Mouse (Mus musculus) liver, embryonic 11.5 days (tissue): ENCODE measurements at regions not wholly inside any gene's neighbourhood (a gene's known extent, or its start where the extent isn't known, plus 50 kb on each side); places are given as distances from the start of the nearest gene placed in this dataset.

Experiments used
- ATAC-seq: fragments of 200-750 bp; cut with Nextera tagmentation; replicated peaks from 2 replicates; pipeline ENCODE4 v1.8.0; 2017; ENCODE audit warnings: moderate number of reproducible peaks, mild to moderate bottlenecking, moderate TSS enrichment, moderate library complexity; ENCODE audit not compliant: low FRiP score
- DNase-seq: peaks from one replicate; pipeline ENCODE4 v3.0.0-alpha.2; 2017; ENCODE audit warnings: low spot score
- H3K27ac ChIP-seq: fragments of 300-500 bp; sonication (generic); 2 replicates; pipeline ENCODE4 v1.5.1; 2014; ENCODE audit warnings: mild to moderate bottlenecking, low read depth, low read length, control low read depth
- H3K27me3 ChIP-seq: fragments of 300-500 bp; sonication (generic); replicated peaks from 2 replicates; pipeline ENCODE4 v1.6.1; 2014; ENCODE audit warnings: low read length, mixed read lengths; ENCODE audit not compliant: control insufficient read depth, insufficient read depth
- H3K36me3 ChIP-seq: fragments of 300-500 bp; sonication (generic); 2 replicates; pipeline ENCODE4 v1.6.1; 2014; ENCODE audit warnings: mild to moderate bottlenecking, low read length, moderate library complexity, mixed read lengths; ENCODE audit not compliant: control insufficient read depth, insufficient read depth
- H3K4me1 ChIP-seq: fragments of 300-500 bp; sonication (generic); replicated peaks from 2 replicates; pipeline ENCODE4 v1.6.1; 2014; ENCODE audit warnings: low read length, mixed read lengths; ENCODE audit not compliant: control insufficient read depth, insufficient read depth
- H3K4me2 ChIP-seq: fragments of 300-500 bp; sonication (generic); 2 replicates; pipeline ENCODE4 v1.6.1; 2014; ENCODE audit warnings: mild to moderate bottlenecking, control low read depth, moderate library complexity
- H3K4me3 ChIP-seq: fragments of 300-500 bp; sonication (generic); 2 replicates; pipeline ENCODE4 v1.5.1; 2014; ENCODE audit warnings: low read depth, low read length, control low read depth
- H3K9ac ChIP-seq: fragments of 300-500 bp; sonication (generic); 2 replicates; pipeline ENCODE4 v1.6.1; 2014; ENCODE audit warnings: low read depth, low read length, control low read depth
- H3K9me3 ChIP-seq: fragments of 300-500 bp; sonication (generic); 2 replicates; pipeline ENCODE4 v1.6.1; 2016; ENCODE audit warnings: low read length, inconsistent platforms, mixed read lengths; ENCODE audit not compliant: control insufficient read depth
- WGBS: fragments of 180-500 bp; shearing (Covaris S2); extraction: QIAGEN DNeasy Blood & Tissue Kit; methylation state at CpG from one replicate; pipeline ENCODE4 v1.1.7; 2014; 5-methylcytosine and 5-hydroxymethylcytosine counted together

- ATAC-seq = no peak
- no peak for DNase-seq
- no peaks in the 10 kb centered on the region for H3K27me3 ChIP-seq
- H3K9me3 ChIP-seq = no peaks in the 10 kb centered on the region
- no peak overlapping the region for H3K27ac ChIP-seq
- H3K4me1 ChIP-seq = no peaks in the 10 kb centered on the region
- no peak overlapping the region for H3K9ac ChIP-seq
- no peak overlapping the region for H3K4me3 ChIP-seq
- no peak overlapping the region for H3K4me2 ChIP-seq
- 71% methylated on average over 8 of the region's 8 CpGs for WGBS
- H3K36me3 ChIP-seq = no peaks in the 10 kb centered on the region
Observed at GRCm38 (mm10) chr2:61354104-61354503, 224.3 kb upstream of the Tank start.

GRCm38 (mm10) chr2:61347451-61347850 lies 230.9 kb upstream of the Tank start:
- H3K36me3 ChIP-seq = no peaks in the 10 kb centered on the region
- 90% methylated on average over 3 of the region's 3 CpGs for WGBS
- no peak overlapping the region for H3K4me2 ChIP-seq
- H3K9ac ChIP-seq = no peak overlapping the region
- no peaks in the 10 kb centered on the region for H3K9me3 ChIP-seq
- ATAC-seq (no peak), DNase-seq (no peak)
- no peak overlapping the region for H3K4me3 ChIP-seq
- H3K27me3 ChIP-seq = no peaks in the 10 kb centered on the region
- H3K4me1 ChIP-seq = no peaks in the 10 kb centered on the region
- no peak overlapping the region for H3K27ac ChIP-seq

GRCm38 (mm10) chr2:61346012-61346760 lies 232.2 kb upstream of the Tank start:
- ATAC-seq = no peak
- Histone ChIP-seq H3K4me1 (no peaks in the 10 kb centered on the region), H3K4me3 (no peak overlapping the region), H3K4me2 (no peak overlapping the region), H3K36me3 (no peaks in the 10 kb centered on the region), H3K9me3 (no peaks in the 10 kb centered on the region), H3K27ac (no peak overlapping the region), H3K27me3 (no peaks in the 10 kb centered on the region), H3K9ac (no peak overlapping the region)
- DNase-seq = no peak
- WGBS = 60% methylated on average over 8 of the region's 8 CpGs

- Histone ChIP-seq H3K4me2 (no peak overlapping the region), H3K4me1 (no peaks in the 10 kb centered on the region), H3K36me3 (no peaks in the 10 kb centered on the region), H3K9me3 (no peaks in the 10 kb centered on the region), H3K4me3 (no peak overlapping the region), H3K27ac (no peak overlapping the region), H3K27me3 (no peaks in the 10 kb centered on the region), H3K9ac (no peak overlapping the region)
- WGBS = 87% methylated on average over 7 of the region's 7 CpGs
- DNase-seq = no peak
- no peak for ATAC-seq
Observed at GRCm38 (mm10) chr2:61345311-61345710, 233.1 kb upstream of the Tank start.

GRCm38 (mm10) chr2:61344556-61345131 lies 233.7 kb upstream of the Tank start:
- no peak for ATAC-seq
- WGBS = 74% methylated on average over 16 of the region's 16 CpGs
- no peaks in the 10 kb centered on the region for H3K36me3 ChIP-seq

GRCm38 (mm10) chr2:61341254-61341653 lies 237.1 kb upstream of the Tank start:
- no peak overlapping the region for H3K4me2 ChIP-seq
- WGBS = 70% methylated on average over 5 of the region's 5 CpGs
- no peak for DNase-seq

More at GRCm38 (mm10) chr2:61344556-61345131, 233.7 kb upstream of the Tank start:
- Histone ChIP-seq H3K27ac (no peak overlapping the region), H3K4me1 (no peaks in the 10 kb centered on the region), H3K9ac (no peak overlapping the region), H3K27me3 (no peaks in the 10 kb centered on the region), H3K4me3 (no peak overlapping the region), H3K4me2 (no peak overlapping the region), H3K9me3 (no peaks in the 10 kb centered on the region)
- DNase-seq = no peak

GRCm38 (mm10) chr2:61319226-61319625 lies 259.2 kb upstream of the Tank start:
- no peaks in the 10 kb centered on the region for H3K36me3 ChIP-seq
- H3K27me3 ChIP-seq = no peaks in the 10 kb centered on the region
- ATAC-seq = no peak
- WGBS = 77% methylated on average over 4 of the region's 4 CpGs
- no peak overlapping the region for H3K4me3 ChIP-seq
- H3K4me1 ChIP-seq = no peaks in the 10 kb centered on the region
- no peaks in the 10 kb centered on the region for H3K9me3 ChIP-seq
- no peak overlapping the region for H3K9ac ChIP-seq
- no peak overlapping the region for H3K4me2 ChIP-seq
- DNase-seq = no peak
- no peak overlapping the region for H3K27ac ChIP-seq

More at GRCm38 (mm10) chr2:61341254-61341653, 237.1 kb upstream of the Tank start:
- Histone ChIP-seq H3K4me3 (no peak overlapping the region), H3K27ac (no peak overlapping the region), H3K4me1 (no peaks in the 10 kb centered on the region), H3K36me3 (no peaks in the 10 kb centered on the region), H3K9me3 (no peaks in the 10 kb centered on the region), H3K9ac (no peak overlapping the region), H3K27me3 (no peaks in the 10 kb centered on the region)
- ATAC-seq = no peak

GRCm38 (mm10) chr2:61310405-61310804 lies 268.0 kb upstream of the Tank start:
- H3K4me2 ChIP-seq = no peak overlapping the region
- no peak for ATAC-seq
- no peaks in the 10 kb centered on the region for H3K27me3 ChIP-seq
- H3K9ac ChIP-seq = no peak overlapping the region
- 79% methylated on average over 4 of the region's 4 CpGs for WGBS
- H3K4me3 ChIP-seq = no peak overlapping the region
- DNase-seq = no peak
- H3K4me1 ChIP-seq = no peaks in the 10 kb centered on the region
- H3K9me3 ChIP-seq = no peaks in the 10 kb centered on the region
- H3K36me3 ChIP-seq = no peaks in the 10 kb centered on the region
- no peak overlapping the region for H3K27ac ChIP-seq

- no peak overlapping the region for H3K27ac ChIP-seq
- H3K27me3 ChIP-seq = no peaks in the 10 kb centered on the region
- no peaks in the 10 kb centered on the region for H3K4me1 ChIP-seq
- ATAC-seq (no peak), DNase-seq (no peak)
- H3K36me3 ChIP-seq = no peaks in the 10 kb centered on the region
- no peak overlapping the region for H3K4me3 ChIP-seq
- no peaks in the 10 kb centered on the region for H3K9me3 ChIP-seq
- H3K9ac ChIP-seq = no peak overlapping the region
- H3K4me2 ChIP-seq = no peak overlapping the region
- 72% methylated on average over 2 of the region's 2 CpGs for WGBS
Observed at GRCm38 (mm10) chr2:61309219-61309618, 269.2 kb upstream of the Tank start.
